Mouse (Mus musculus) layer of hippocampus, adult 9-11 months (tissue): ENCODE results near the gene Lbx1.

Experiments used
- DNase-seq: peaks from one replicate; pipeline ENCODE4 v3.0.0; 2022

Lbx1 gene

DNA sequence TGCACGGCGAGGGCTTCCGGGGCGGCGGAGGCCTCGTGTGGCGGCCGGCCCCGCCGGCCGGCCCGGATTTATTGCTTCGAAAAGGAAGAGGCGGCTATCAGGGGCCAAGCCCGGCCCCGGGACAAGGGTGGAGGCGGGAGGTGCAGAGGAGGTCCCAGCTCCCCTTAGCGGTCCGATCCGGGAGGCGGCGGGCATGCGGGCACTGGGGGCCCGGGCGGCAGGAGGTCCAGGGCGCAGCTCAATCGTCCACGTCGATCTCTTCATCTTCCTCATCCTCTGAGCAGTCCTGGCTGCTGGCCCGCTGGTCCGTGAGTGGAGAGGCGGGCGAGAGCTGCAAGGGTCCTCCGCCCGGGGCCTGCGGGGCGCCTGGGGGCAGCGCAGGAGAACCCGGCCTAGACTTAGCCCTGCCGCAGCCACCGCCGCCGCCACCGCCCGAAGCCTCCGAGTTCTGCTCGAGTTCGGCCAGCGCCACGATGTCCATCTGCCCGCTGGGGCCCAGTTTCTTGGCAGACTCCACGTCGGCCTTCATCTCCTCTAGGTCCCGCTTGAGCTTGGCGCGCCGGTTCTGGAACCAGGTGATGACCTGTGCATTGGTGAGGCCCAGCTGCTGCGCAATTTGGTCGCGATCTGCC, 2.0 kb downstream of the Lbx1 start:
- no peak for DNase-seq

DNA sequence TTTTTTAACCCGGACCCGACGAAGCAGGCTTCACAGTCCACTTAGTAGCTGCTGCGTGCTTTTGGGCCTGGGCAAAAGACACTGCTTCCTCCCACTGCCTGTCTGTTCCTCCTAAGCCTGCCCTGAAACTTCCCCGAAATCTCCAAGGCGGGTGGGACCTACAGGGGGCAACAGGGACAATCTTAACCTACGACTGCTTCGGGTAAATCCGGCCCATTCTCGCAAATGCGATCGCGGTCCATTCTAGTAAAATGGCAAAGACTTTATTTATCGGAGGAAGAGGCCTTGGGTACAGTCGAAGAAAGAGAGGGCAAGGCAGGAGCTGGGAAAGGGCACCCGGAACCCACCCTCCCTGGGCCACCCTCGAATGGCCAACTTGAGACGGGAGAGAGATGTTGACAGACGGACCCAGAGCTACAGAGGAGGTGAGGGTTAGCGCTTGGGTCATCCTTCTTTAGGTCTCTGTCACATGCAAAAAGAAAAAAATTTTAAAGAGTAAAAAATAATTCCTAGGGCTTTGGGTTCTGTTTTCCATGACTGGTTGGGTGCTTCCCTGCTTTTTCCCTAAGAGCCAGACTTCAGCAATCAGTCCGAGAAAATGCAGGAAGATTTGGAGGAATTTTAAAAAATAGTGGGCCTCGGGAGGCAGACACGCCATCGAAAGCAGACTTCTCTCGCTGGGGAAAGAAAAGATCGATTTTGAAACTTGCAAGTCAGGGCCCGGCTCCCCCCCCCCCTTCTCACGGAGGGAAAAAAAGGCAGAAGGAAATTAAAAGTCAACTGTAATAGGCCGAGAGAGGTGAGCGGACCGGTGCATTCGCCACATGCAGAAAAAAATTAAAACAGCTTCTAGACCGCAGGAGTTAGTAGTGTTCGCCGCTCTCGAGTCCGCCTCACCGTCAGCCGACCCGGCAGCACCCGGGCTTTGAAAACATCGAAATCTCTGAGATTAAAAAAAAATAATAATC, 2.9 kb downstream of the Lbx1 start:
- no peak for DNase-seq

GRCm38 (mm10) chr19:45232036-45232410, 3.6 kb downstream of the Lbx1 start:
- no peak for DNase-seq

- DNase-seq = no peak
Observed at GRCm38 (mm10) chr19:45231383-45232035, 4.1 kb downstream of the Lbx1 start.

DNA sequence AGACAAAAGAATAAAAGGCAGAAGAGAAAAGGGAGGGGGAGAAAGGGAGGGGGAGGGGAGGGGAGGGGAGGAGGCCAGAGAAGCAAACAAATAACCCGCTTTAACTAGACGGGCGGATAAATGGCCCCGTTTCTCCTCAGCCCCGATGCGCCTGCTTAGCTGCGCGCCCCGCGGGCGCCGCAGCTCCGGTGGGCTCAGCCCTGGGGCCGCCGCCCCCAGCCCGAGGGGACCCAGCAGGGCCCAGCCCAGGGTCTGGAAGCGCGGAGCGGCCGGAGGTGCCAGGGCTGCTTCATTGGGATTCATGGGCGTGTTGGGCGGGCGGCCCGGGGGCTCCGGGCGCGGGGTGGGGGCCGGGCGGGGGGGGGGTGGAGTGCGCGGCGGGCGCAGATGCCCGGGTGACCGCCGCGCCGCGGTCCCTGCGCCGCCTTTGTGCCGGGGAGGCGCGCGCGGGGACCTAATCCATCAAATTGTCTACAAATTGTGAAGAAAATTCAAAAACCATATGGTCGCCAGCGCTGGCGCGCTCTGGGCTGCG, 4.7 kb downstream of the Lbx1 start:
- no peak for DNase-seq

GRCm38 (mm10) chr19:45230201-45230611, 5.4 kb downstream of the Lbx1 start:
- no peak for DNase-seq

- DNase-seq = no peak
Observed at GRCm38 (mm10) chr19:45229378-45230135, 6.1 kb downstream of the Lbx1 start.

- no peak for DNase-seq
Observed at GRCm38 (mm10) chr19:45228781-45229180, 6.8 kb downstream of the Lbx1 start.

- DNase-seq = no peak
Observed at GRCm38 (mm10) chr19:45228097-45228496, 7.5 kb downstream of the Lbx1 start.

- no peak for DNase-seq
Observed at GRCm38 (mm10) chr19:45227671-45228070, 7.9 kb downstream of the Lbx1 start.

- no peak for DNase-seq
Observed at GRCm38 (mm10) chr19:45227049-45227448, 8.6 kb downstream of the Lbx1 start.

DNA sequence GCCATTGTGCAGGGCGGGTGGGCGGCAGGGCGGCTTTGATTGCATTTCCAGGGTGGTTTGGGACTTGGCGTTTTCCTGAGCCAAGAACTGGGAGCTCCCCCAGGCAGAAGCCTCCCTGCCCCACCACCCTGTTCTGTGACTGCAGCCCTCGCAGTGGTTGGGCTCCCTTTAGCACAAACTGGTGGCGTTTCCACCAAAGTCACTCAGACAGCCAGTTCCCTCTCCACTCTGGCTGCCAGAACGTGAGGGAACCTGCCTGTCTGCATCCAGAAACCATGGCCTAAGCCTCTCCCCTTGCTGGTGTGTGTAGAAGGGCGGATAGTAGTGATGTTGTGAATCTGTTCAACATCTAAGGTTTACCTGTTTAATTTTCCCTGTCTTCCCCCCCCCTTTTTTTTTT, 9.4 kb downstream of the Lbx1 start:
- no peak for DNase-seq

- DNase-seq = no peak
Observed at GRCm38 (mm10) chr19:45225130-45225529, 10.5 kb downstream of the Lbx1 start.

- no peak for DNase-seq
Observed at GRCm38 (mm10) chr19:45224286-45224559, 11.4 kb downstream of the Lbx1 start.

DNA sequence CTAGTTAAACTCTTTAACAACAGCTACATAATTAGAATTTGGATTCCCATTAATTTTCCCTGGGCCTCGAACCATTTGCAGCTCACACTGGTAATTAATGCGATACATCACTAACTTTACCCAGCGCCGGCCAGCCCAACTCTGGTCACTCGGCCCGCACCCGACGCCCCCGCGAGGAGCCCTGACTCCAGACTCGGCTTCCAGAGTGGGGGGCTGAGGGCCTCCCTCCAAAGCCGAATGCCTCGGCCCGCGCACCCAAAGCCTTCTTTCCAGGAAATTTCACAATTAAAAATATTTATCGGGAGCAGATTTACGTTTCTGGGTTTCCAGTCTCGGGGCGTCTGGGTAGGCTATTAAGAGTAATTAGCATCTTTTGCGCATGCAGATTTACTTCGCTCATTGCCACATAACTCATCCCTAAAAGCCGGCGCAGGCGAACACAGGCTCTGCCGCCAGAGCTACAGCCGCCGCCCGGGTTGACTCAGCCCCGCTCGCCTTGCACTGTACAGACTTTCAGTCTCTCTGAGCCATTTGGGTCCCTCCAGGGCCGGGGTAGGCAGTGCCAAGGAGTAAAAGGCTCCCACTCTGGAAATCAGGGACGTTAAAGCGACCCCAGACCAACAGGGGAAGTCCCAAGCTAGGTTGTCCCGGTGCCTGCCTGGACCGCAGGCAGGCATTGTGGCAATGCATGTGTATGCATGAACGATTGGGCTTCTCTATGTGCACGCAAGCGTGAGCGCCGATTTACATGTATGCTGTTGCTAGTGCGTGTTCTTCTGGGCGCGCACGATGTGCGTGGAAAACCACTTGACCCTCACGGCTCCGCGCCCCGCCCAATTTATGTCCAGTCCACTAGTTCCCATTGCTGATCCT, 12.0 kb downstream of the Lbx1 start:
- no peak for DNase-seq

- DNase-seq = no peak
Observed at GRCm38 (mm10) chr19:45222141-45222782, 13.3 kb downstream of the Lbx1 start.

DNA sequence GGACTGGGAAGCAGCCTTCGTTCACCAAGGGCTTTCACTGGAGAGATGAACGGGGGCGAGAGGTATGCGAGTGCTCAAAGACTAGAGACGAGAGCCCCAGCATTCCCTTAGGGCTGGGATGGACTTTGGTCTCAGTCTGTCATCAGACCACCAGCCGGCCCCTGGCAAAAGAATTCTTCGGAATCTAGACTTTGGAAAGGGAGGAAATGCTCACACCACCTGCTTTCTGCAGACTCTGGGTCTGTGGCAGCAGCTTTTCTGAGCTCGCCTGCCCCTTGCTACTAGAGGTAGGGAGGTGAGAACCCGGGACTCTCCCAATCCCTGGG, 14.2 kb downstream of the Lbx1 start:
- no peak for DNase-seq

- DNase-seq = peak; percentile 59
Observed at GRCm38 (mm10) chr19:45220593-45221457, 14.8 kb downstream of the Lbx1 start.

DNA sequence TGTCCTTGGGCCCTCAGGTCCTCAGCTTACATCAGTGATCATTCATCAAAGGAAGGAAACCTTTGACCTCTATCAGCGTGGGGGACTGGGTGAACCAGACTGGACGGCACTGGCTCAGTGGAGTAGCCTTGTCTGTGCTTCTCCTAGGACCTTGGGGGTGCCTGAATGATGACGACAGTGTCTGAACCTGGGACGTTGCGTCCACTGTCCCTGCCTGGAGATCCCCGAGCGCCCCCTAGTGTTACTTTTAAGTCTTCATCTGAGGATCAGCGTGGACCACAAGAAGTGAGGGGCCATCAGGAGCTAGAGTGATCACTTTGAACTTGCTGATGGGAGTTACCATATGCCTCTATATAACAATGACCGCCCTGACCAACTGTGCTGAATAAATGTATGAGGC, 19.4 kb downstream of the Lbx1 start:
- DNase-seq = peak; percentile 25

GRCm38 (mm10) chr19:45215431-45215830, 20.2 kb downstream of the Lbx1 start:
- DNase-seq = no peak
